Mouse (Mus musculus) forebrain, embryonic 15.5 days (tissue): ENCODE results near the gene Pcca. TPM values are rescaled to one million over a fixed set of nuclear protein-coding genes. Genes with fewer than 3 reads are reported as not detected.
"Not testable (repeated sequence)": the region's sequence is repeated elsewhere in the genome, so short reads cannot be mapped to it uniquely, and the experiment has no call there.

Experiments
- ATAC-seq: fragments of 200-750 bp; cut with Nextera tagmentation; replicated peaks from 2 replicates; pipeline ENCODE4 v1.8.0; 2017; ENCODE audit warnings: mild to moderate bottlenecking, moderate TSS enrichment, moderate library complexity
- H3K27ac ChIP-seq: fragments of 300-500 bp; sonication (generic); replicated peaks from 2 replicates; pipeline ENCODE4 v1.5.1; 2015; ENCODE audit warnings: mild to moderate bottlenecking, inconsistent platforms
- H3K27me3 ChIP-seq: fragments of 300-500 bp; sonication (generic); 2 replicates; pipeline ENCODE4 v1.6.1; 2015; ENCODE audit warnings: inconsistent platforms
- H3K36me3 ChIP-seq: fragments of 300-500 bp; sonication (generic); 2 replicates; pipeline ENCODE4 v1.6.1; 2015; ENCODE audit warnings: mild to moderate bottlenecking, inconsistent platforms
- H3K4me1 ChIP-seq: fragments of 300-500 bp; sonication (generic); 2 replicates; pipeline ENCODE4 v1.6.1; 2015; ENCODE audit warnings: inconsistent platforms
- H3K4me2 ChIP-seq: fragments of 300-500 bp; sonication (generic); replicated peaks from 2 replicates; pipeline ENCODE4 v1.6.1; 2015; ENCODE audit warnings: mild to moderate bottlenecking, inconsistent platforms
- H3K4me3 ChIP-seq: fragments of 300-500 bp; sonication (generic); 2 replicates; pipeline ENCODE4 v1.5.1; 2015; ENCODE audit warnings: mild to moderate bottlenecking, inconsistent platforms
- H3K9ac ChIP-seq: fragments of 300-500 bp; sonication (generic); replicated peaks from 2 replicates; pipeline ENCODE4 v1.6.1; 2015; ENCODE audit warnings: mild to moderate bottlenecking, inconsistent platforms
- H3K9me3 ChIP-seq: fragments of 300-500 bp; sonication (generic); 2 replicates; pipeline ENCODE4 v1.6.1; 2016; ENCODE audit warnings: inconsistent platforms
- WGBS: fragments of 180-500 bp; shearing (Covaris S2); methylation state at CpG from one replicate; pipeline ENCODE4 v1.1.7; 2015; ENCODE audit warnings: mixed read lengths; 5-methylcytosine and 5-hydroxymethylcytosine counted together
- polyA plus RNA-seq: library from polyadenylated mRNA; unstranded; fragments of >200 nt; fragmentation: Nextera tagmentation; extraction: Ambion mirVana; gene quantifications from 2 replicates; pipeline ENCODE4 v1.2.1, GENCODE M21; 2015

The Pcca gene
- polyA plus RNA-seq, 1 experiment from 2014 or later: 21.9 TPM

- no peak overlapping the region for H3K27ac ChIP-seq
- 94% methylated on average over 7 of the region's 7 CpGs for WGBS
- no peak for ATAC-seq
Observed at GRCm38 (mm10) chr14:122574064-122574751, 40.1 kb downstream of the Pcca start.

DNA sequence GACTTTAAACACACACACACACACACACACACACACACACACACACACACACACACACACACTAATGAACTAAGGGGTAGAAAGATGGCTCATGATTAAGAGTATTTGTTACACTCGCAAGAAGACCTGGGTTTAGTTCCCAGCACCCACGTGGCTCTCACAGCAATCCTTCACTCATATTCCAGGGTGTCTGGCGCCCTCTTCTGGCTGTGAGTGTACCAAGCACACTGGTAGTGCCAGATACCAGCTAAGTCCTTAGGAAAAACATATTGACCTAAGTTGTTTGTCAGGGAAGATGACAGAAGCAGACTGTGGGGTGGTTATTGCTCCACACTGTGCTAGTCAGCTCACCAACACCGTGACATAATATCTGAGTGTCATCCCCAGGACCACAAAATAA is 43.7 kb downstream of the Pcca start:
- 88% methylated on average over 4 of the region's 4 CpGs for WGBS
- H3K27me3 ChIP-seq: no peaks in the 10 kb centered on the region
- no peak overlapping the region for H3K4me2 ChIP-seq
- H3K9me3 ChIP-seq: no peaks in the 10 kb centered on the region
- H3K36me3 ChIP-seq: no peaks in the 10 kb centered on the region
- H3K9ac ChIP-seq: no peak overlapping the region
- H3K27ac ChIP-seq: no peak overlapping the region
- no peak overlapping the region for H3K4me3 ChIP-seq
- peaks cover 4% of the 10 kb centered on the region for H3K4me1 ChIP-seq
- no peak for ATAC-seq

More at GRCm38 (mm10) chr14:122574064-122574751, 40.1 kb downstream of the Pcca start:
- Histone ChIP-seq H3K9me3 (no peaks in the 10 kb centered on the region), H3K4me1 (peaks cover 3% of the 10 kb centered on the region; the same call in 1 of the 2 replicates), H3K4me3 (no peak overlapping the region), H3K36me3 (no peaks in the 10 kb centered on the region), H3K27me3 (no peaks in the 10 kb centered on the region), H3K4me2 (no peak overlapping the region), H3K9ac (no peak overlapping the region)

DNA sequence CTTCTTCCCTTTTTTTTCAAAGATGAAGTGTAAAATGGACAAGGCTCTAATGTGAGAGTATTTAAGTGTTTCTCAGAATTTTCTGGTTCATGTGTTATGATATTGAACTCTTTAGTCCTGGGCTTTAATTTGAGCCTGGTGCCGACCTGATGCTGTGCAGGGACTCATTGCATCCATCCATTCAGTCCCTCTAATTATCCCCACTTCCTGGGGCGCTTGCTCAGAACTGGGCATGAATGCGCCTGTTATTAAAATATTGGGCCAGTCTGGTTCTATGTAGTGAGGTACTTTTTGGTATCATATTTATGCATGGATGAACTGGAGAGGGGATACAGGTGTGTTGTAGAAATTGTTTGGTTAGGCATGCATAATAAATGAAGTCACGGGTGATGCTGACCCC is 47.9 kb downstream of the Pcca start:
- WGBS: 24% methylated on average over 4 of the region's 4 CpGs
- no peaks in the 10 kb centered on the region for H3K27me3 ChIP-seq
- no peaks in the 10 kb centered on the region for H3K36me3 ChIP-seq
- no peaks in the 10 kb centered on the region for H3K9me3 ChIP-seq
- no peak overlapping the region for H3K27ac ChIP-seq
- H3K4me3 ChIP-seq: no peak overlapping the region
- 0 out of 2 replicates have a peak, but pooled peaks have one; percentile 19 for ATAC-seq
- H3K4me2 ChIP-seq: no peak overlapping the region
- H3K4me1 ChIP-seq: peaks cover 4% of the 10 kb centered on the region
- H3K9ac ChIP-seq: no peak overlapping the region

DNA sequence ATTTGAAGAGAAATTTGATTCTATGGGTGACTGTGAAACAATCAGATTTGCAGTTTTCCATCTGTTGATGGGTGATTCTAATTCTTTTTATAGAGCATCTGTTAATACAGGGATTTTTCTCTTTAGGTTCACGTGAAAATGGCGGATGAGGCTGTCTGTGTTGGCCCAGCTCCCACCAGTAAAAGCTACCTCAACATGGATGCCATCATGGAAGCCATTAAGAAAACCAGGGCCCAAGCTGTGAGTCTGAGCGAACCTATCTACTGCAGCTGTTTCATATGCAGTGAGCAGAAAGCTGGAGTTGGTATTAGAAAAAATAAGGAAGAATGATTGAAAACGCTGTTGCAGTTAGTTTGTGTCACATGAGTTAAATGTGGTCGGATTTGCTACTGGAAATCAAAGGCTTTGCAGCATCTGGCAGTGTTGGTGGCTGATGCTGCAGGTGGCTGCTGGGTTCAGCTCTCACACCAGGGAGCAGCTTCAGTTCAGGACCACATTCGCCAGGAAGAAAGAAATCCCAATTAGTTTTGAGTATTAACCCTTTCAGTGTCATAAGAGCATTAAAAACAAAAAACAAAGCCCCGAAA is 48.5 kb downstream of the Pcca start:
- Histone ChIP-seq H3K27ac (no peak overlapping the region), H3K4me1 (peaks cover 4% of the 10 kb centered on the region), H3K9me3 (no peaks in the 10 kb centered on the region), H3K4me3 (no peak overlapping the region), H3K4me2 (no peak overlapping the region), H3K36me3 (no peaks in the 10 kb centered on the region), H3K9ac (no peak overlapping the region), H3K27me3 (no peaks in the 10 kb centered on the region)
- no peak for ATAC-seq
- WGBS: 21% methylated on average over 7 of the region's 7 CpGs

- not testable (repeated sequence) for H3K4me2 ChIP-seq, H3K4me3 ChIP-seq, H3K27ac ChIP-seq, H3K9ac ChIP-seq, H3K9me3 ChIP-seq, H3K4me1 ChIP-seq, H3K36me3 ChIP-seq, H3K27me3 ChIP-seq, ATAC-seq
- 87% methylated on average over 2 of the region's 2 CpGs for WGBS
Observed at GRCm38 (mm10) chr14:122584087-122584486, 50.0 kb downstream of the Pcca start.

- H3K36me3 ChIP-seq: no peaks in the 10 kb centered on the region
- ATAC-seq: no peak
- no peak overlapping the region for H3K9ac ChIP-seq
- no peak overlapping the region for H3K4me3 ChIP-seq
- no peak overlapping the region for H3K27ac ChIP-seq
- H3K4me2 ChIP-seq: no peak overlapping the region
- no peaks in the 10 kb centered on the region for H3K9me3 ChIP-seq
- 92% methylated on average over 4 of the region's 4 CpGs for WGBS
- peaks cover 3% of the 10 kb centered on the region for H3K4me1 ChIP-seq
- no peaks in the 10 kb centered on the region for H3K27me3 ChIP-seq
Observed at GRCm38 (mm10) chr14:122586942-122587341, 52.8 kb downstream of the Pcca start.

DNA sequence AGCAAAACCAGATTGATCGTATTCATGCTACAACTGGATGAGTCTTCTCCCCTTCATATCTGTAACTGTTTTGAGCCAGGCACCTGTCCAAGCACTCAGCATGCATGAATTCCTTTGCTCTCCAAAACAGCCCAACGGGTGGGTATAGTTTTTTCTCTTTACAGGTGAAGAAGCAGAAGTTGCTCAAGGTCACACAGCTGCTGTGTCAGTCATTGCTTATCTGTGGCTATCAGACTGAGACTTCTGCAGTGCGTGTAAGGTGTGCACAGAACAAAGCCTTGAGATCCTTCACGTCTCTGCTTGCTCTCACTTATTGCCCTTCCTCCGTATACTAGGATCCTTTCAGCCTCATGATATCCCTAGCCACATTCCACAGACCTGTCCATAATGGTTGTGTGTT is 63.4 kb downstream of the Pcca start:
- Histone ChIP-seq H3K4me1 (no peaks in the 10 kb centered on the region), H3K36me3 (no peaks in the 10 kb centered on the region), H3K27me3 (no peaks in the 10 kb centered on the region), H3K4me2 (no peak overlapping the region), H3K9me3 (no peaks in the 10 kb centered on the region), H3K27ac (no peak overlapping the region), H3K4me3 (no peak overlapping the region), H3K9ac (no peak overlapping the region)
- 82% methylated on average over 5 of the region's 5 CpGs for WGBS
- no peak for ATAC-seq

GRCm38 (mm10) chr14:122598802-122599201 is 64.7 kb downstream of the Pcca start:
- Histone ChIP-seq H3K27me3 (no peaks in the 10 kb centered on the region), H3K36me3 (no peaks in the 10 kb centered on the region), H3K4me1 (no peaks in the 10 kb centered on the region), H3K9ac (no peak overlapping the region), H3K4me2 (no peak overlapping the region), H3K9me3 (no peaks in the 10 kb centered on the region), H3K27ac (no peak overlapping the region), H3K4me3 (no peak overlapping the region)
- ATAC-seq: no peak
- 88% methylated on average over 2 of the region's 2 CpGs for WGBS

- no peak overlapping the region for H3K4me3 ChIP-seq
- ATAC-seq: no peak
Observed at GRCm38 (mm10) chr14:122599839-122600238, 65.7 kb downstream of the Pcca start.

GRCm38 (mm10) chr14:122602701-122603100 is 68.6 kb downstream of the Pcca start:
- no peak for ATAC-seq
- WGBS: 63% methylated on average over 2 of the region's 2 CpGs
- Histone ChIP-seq H3K27ac (no peak overlapping the region), H3K4me3 (no peak overlapping the region), H3K4me1 (peaks cover 4% of the 10 kb centered on the region; the same call in 1 of the 2 replicates), H3K4me2 (no peak overlapping the region), H3K9ac (no peak overlapping the region), H3K36me3 (no peaks in the 10 kb centered on the region), H3K27me3 (no peaks in the 10 kb centered on the region), H3K9me3 (no peaks in the 10 kb centered on the region)

More at GRCm38 (mm10) chr14:122599839-122600238, 65.7 kb downstream of the Pcca start:
- 36% methylated on average over 9 of the region's 9 CpGs for WGBS
- no peaks in the 10 kb centered on the region; the same call in 1 of the 2 replicates for H3K4me1 ChIP-seq
- no peak overlapping the region for H3K9ac ChIP-seq
- H3K4me2 ChIP-seq: no peak overlapping the region
- no peak overlapping the region for H3K27ac ChIP-seq
- no peaks in the 10 kb centered on the region for H3K27me3 ChIP-seq
- no peaks in the 10 kb centered on the region for H3K9me3 ChIP-seq
- no peaks in the 10 kb centered on the region for H3K36me3 ChIP-seq

DNA sequence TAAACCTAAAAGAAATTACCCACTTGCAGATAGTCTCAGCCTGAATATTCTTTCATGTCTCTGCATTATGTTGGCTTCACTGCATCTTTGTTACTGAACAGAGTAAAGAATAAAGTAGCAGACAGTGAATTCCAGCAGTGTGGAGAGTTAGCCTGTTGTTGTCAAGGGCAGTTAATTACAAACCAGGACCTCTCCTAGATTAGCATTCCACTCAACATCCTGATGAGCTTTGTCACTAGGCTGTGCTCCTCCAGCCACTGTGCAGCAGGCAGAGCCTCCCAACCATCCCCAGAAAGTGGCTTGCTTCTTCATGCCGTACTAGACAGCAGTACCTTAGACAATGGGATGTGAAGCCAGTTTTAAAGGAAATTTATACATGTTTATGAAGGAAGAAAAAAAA is 72.4 kb downstream of the Pcca start:
- H3K4me3 ChIP-seq: no peak overlapping the region
- H3K36me3 ChIP-seq: no peaks in the 10 kb centered on the region
- ATAC-seq: no peak
- H3K9me3 ChIP-seq: no peaks in the 10 kb centered on the region
- peaks cover 4% of the 10 kb centered on the region; the same call in 1 of the 2 replicates for H3K4me1 ChIP-seq
- H3K9ac ChIP-seq: no peak overlapping the region
- no peaks in the 10 kb centered on the region for H3K27me3 ChIP-seq
- H3K27ac ChIP-seq: no peak overlapping the region
- H3K4me2 ChIP-seq: no peak overlapping the region
- 22% methylated on average over 1 of the region's 1 CpGs for whole genome bisulfite sequencing

GRCm38 (mm10) chr14:122607456-122607855 is 73.3 kb downstream of the Pcca start:
- Histone ChIP-seq H3K4me1 (peaks cover 4% of the 10 kb centered on the region; the same call in 1 of the 2 replicates), H3K27ac (no peak overlapping the region), H3K9me3 (no peaks in the 10 kb centered on the region), H3K4me2 (no peak overlapping the region), H3K4me3 (no peak overlapping the region), H3K27me3 (no peaks in the 10 kb centered on the region), H3K9ac (no peak overlapping the region), H3K36me3 (no peaks in the 10 kb centered on the region)
- no peak for ATAC-seq
- WGBS: 76% methylated on average over 4 of the region's 4 CpGs
